Mouse (Mus musculus) monocyte, adult 59 days (primary cell): ENCODE data around the gene Gif. TPM values are rescaled to one million over a fixed set of nuclear protein-coding genes. Genes with fewer than 3 reads are reported as not detected.

Source experiments
- total RNA-seq, 2 experiments: library from RNA; stranded (reverse); gene quantifications; one replicate each; pipeline ENCODE4 v1.2.4; 2023

Gif gene
- not detected for total RNA-seq

GRCm38 (mm10) chr19:11747298-11747697 is at the start of gene Gif:
Gif (plus strand) TSS chr19:11747554.

GRCm38 (mm10) chr19:11770205-11770892 is 23.0 kb downstream of the Gif start, which contains the start of gene Mrpl16:
Mrpl16 (plus strand) TSS chr19:11770391.

Other genes starting within 250 kb of the Gif start
- gene Ms4a6b, start 231.0 kb upstream of the Gif start, total RNA-seq, result 100 to 1,000 TPM; 117 to 227 TPM
- not detected for gene Ms4a4d, start 210.8 kb upstream of the Gif start, total RNA-seq
- 10 to 100 TPM; 65.5 to 88.8 TPM for gene Ms4a6d, start 142.7 kb upstream of the Gif start, total RNA-seq
- not detected for gene Ms4a2, start 123.8 kb upstream of the Gif start, total RNA-seq
- gene Ms4a3, start 106.7 kb upstream of the Gif start, total RNA-seq, result not detected
- gene Oosp2, start 87.0 kb upstream of the Gif start, total RNA-seq, result not detected
- not detected for gene Oosp1, start 56.4 kb upstream of the Gif start, total RNA-seq
- gene Oosp3, start 50.5 kb upstream of the Gif start, total RNA-seq, result not detected
- 10 to 100 TPM; 20.4 to 22.3 TPM for gene Mrpl16, start 22.8 kb downstream of the Gif start, total RNA-seq
- 10 to 100 TPM; 33.8 to 39.4 TPM for gene Stx3, start 71.8 kb downstream of the Gif start, total RNA-seq
- not detected for gene Olfr1417, start 91.7 kb downstream of the Gif start, total RNA-seq
- not detected for gene Olfr1418, start 113.5 kb downstream of the Gif start, total RNA-seq
- gene Olfr1419, start 127.6 kb downstream of the Gif start, total RNA-seq, result not detected
- gene Olfr1420, start 139.0 kb downstream of the Gif start, total RNA-seq, result not detected
- gene Patl1, start 164.8 kb downstream of the Gif start, total RNA-seq, result 10 to 100 TPM; 45.9 to 47.2 TPM
- gene Osbp, start 218.4 kb downstream of the Gif start, total RNA-seq, result 10 to 100 TPM; 49.4 to 51.5 TPM